Comparison of ENCODE assay signal across 10 mouse cellular contexts in the genomic region with DNA sequence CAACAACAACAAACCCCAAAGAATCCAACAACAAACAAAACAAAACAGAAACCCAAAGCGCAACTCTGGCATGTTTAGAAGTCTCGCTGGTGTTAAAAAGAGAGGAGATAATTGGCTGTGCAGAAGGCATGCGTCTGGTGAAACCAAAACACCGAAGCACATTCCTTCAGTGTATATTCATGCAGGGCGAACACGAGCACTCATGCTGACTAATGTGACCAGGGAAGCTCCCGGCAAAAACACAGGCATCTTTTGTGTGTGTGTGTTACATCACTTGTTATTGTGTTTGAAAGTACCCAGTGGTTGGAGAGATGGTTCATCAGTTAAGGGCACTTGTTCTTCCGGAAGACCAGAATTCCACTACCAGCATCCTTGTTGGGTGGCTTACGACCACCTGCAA.
"Had no signal": no experiment of that assay in that cellular context is flagged by ENCODE, and none has a peak within 500 bp of the region (broad histone marks: within the 10 kb centered on the region; RNA-seq: fewer than 3 reads in every experiment).

No protein-coding gene starts in this region.

- ATAC-seq: midbrain, embryonic 13.5 days had no signal

- DNase-seq: kidney, adult 18-20 months; kidney, postnatal 10 days; kidney, postnatal 4 days; layer of hippocampus, postnatal 36 days; lung, adult 18-20 months; lung, postnatal 36 days; right cerebral cortex, postnatal 14 days had no signal

- H3K27me3 ChIP-seq: limb, embryonic 15.5 days; midbrain, embryonic 13.5 days; neural tube, embryonic 15.5 days had no signal
